In the genomic region with DNA sequence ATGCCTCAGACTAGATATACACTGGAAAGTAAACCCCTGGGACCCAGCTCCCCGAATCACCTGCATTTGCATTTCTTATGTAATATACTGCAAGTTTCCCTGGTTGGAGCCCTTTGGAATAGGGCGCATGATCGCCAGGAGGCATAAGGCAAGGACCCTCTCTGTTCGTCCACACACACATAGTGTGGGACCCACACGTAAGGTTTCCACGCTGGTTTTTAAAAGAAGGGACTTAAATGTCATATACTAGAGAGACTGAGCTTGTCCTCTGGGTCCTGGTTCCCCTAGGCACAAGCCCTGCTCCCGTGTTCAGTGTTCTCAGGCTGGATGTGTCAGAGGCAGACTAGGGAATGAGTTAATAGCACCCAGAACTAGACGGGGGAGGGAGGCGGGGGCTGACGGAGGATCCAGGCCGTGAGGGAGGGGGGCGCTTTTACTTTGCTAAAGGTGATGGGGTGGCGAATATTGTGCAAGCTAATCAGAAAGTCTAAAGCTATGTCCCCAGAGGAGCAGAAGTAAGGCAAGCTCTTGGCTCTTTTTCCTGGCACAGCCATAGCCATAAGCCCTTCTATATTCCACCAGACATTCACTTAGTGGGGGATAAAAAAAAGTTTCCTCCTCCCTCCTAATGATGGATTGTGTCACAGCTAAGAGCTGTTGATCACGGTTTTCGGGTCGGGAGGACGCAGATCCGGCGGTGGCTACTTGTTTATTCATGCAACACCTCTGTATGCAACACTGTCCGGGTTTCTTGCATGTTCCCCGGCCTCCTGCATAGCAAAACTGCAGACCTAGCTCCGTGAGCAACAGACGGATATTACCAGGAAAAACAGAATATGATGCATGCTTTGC, we compare ENCODE assay signal across 8 mouse cellular contexts. TPM values are rescaled to one million over a fixed set of nuclear protein-coding genes. Genes with fewer than 3 reads are reported as not detected.
DNase-seq lines count a peak whose midpoint lies in the region; ATAC-seq lines count a peak whose summit lies in the region.

No protein-coding gene starts in this region.

- H3K4me1 ChIP-seq in lung, embryonic 15.5 days, result 0 out of 2 replicates have a peak, but pooled peaks cover 3% of the 10 kb centered on the region
- peaks cover 41% of the 10 kb centered on the region for H3K4me1 ChIP-seq in forebrain, embryonic 10.5 days
- H3K4me1 ChIP-seq in hindbrain, embryonic 15.5 days (replicated peaks), result peaks cover 19% of the 10 kb centered on the region
- peaks cover 11% of the 10 kb centered on the region for H3K4me1 ChIP-seq in limb, embryonic 15.5 days

- no peak overlapping the region for H3K27ac ChIP-seq in lung, embryonic 15.5 days
- H3K27ac ChIP-seq in forebrain, embryonic 10.5 days, result peak overlapping the region; percentile 81
- peak overlapping the region; percentile 84 for H3K27ac ChIP-seq in hindbrain, embryonic 15.5 days (replicated peaks)
- no peak overlapping the region for H3K27ac ChIP-seq in limb, embryonic 15.5 days

- H3K9me3 ChIP-seq in lung, embryonic 15.5 days, result no peaks in the 10 kb centered on the region
- no peaks in the 10 kb centered on the region for H3K9me3 ChIP-seq in forebrain, embryonic 10.5 days
- no peaks in the 10 kb centered on the region for H3K9me3 ChIP-seq in hindbrain, embryonic 15.5 days
- H3K9me3 ChIP-seq in limb, embryonic 15.5 days, result no peaks in the 10 kb centered on the region

- H3K27me3 ChIP-seq in lung, embryonic 15.5 days, result peaks cover 38% of the 10 kb centered on the region
- H3K27me3 ChIP-seq in forebrain, embryonic 10.5 days (ENCODE audit: poor library complexity, severe bottlenecking), result peaks cover 22% of the 10 kb centered on the region
- no peaks in the 10 kb centered on the region for H3K27me3 ChIP-seq in hindbrain, embryonic 15.5 days
- peaks cover 24% of the 10 kb centered on the region for H3K27me3 ChIP-seq in limb, embryonic 15.5 days

- no peak for DNase-seq in lung, postnatal 10 days
- DNase-seq in forebrain, embryonic 10.5 days (ENCODE audit: extremely low spot score, low spot score), result peak; percentile 42
- DNase-seq in right cerebral cortex, postnatal 25 days, result peak; percentile 60
- no peak for DNase-seq in testis, postnatal 14 days (ENCODE audit: low spot score)
- no peak for DNase-seq in kidney, postnatal 25 days

- H3K9ac ChIP-seq in lung, embryonic 15.5 days, result no peak overlapping the region
- H3K9ac ChIP-seq in hindbrain, embryonic 15.5 days, result peak overlapping the region; percentile 77
- H3K9ac ChIP-seq in limb, embryonic 15.5 days, result no peak overlapping the region

- whole genome bisulfite sequencing in lung, embryonic 15.5 days, result 13% methylated on average over 23 of the region's 23 CpGs
- WGBS in forebrain, embryonic 10.5 days, result 15% methylated on average over 23 of the region's 23 CpGs
- 5% methylated on average over 23 of the region's 23 CpGs for WGBS in hindbrain, embryonic 15.5 days
- WGBS in limb, embryonic 15.5 days, result 15% methylated on average over 23 of the region's 23 CpGs

- no peaks in the 10 kb centered on the region for H3K36me3 ChIP-seq in lung, embryonic 15.5 days
- H3K36me3 ChIP-seq in forebrain, embryonic 10.5 days (replicated peaks), result no peaks in the 10 kb centered on the region
- no peaks in the 10 kb centered on the region for H3K36me3 ChIP-seq in hindbrain, embryonic 15.5 days
- no peaks in the 10 kb centered on the region for H3K36me3 ChIP-seq in limb, embryonic 15.5 days

- ATAC-seq in lung, embryonic 15.5 days (ENCODE audit: borderline replicate concordance, extremely low read depth, low FRiP score, low TSS enrichment), result no peak
- ATAC-seq in hindbrain, embryonic 15.5 days (ENCODE audit: low FRiP score, low read depth), result peak; percentile 53
- ATAC-seq in limb, embryonic 15.5 days (ENCODE audit: insufficient number of reproducible peaks, low FRiP score, low TSS enrichment, low read depth), result no peak

- H3K4me2 ChIP-seq in lung, embryonic 15.5 days, result peak overlapping the region; percentile 55
- peak overlapping the region; percentile 91 for H3K4me2 ChIP-seq in hindbrain, embryonic 15.5 days
- peak overlapping the region; percentile 53 for H3K4me2 ChIP-seq in limb, embryonic 15.5 days

- H3K4me3 ChIP-seq in lung, embryonic 15.5 days, result 0 out of 2 replicates have a peak overlapping the region, but pooled peaks have one; percentile 20
- H3K4me3 ChIP-seq in forebrain, embryonic 10.5 days, result peak overlapping the region; percentile 57
- H3K4me3 ChIP-seq in hindbrain, embryonic 15.5 days, result peak overlapping the region; percentile 58
- peak overlapping the region; percentile 28 for H3K4me3 ChIP-seq in limb, embryonic 15.5 days

RNA-seq across cellular contexts. Expression of a gene that starts 1.0 kb away (rescaled TPM):
- 0.59 and 1.9 TPM in 2 replicates for polyA plus RNA-seq in lung, embryonic 15.5 days (2015; fragmentation: Nextera tagmentation; extraction: Ambion mirVana)
- 2.5 and 2.9 TPM in 2 replicates for polyA plus RNA-seq in forebrain, embryonic 10.5 days (2016; fragmentation: Nextera tagmentation; extraction: Ambion mirVana)
- 31.9 TPM in 2 replicates for polyA plus RNA-seq in hindbrain, embryonic 15.5 days (2015; fragmentation: Nextera tagmentation; extraction: Ambion mirVana)
- polyA plus RNA-seq in limb, embryonic 15.5 days (2015; fragmentation: Nextera tagmentation; extraction: Ambion mirVana), result 0.50 and 0.62 TPM in 2 replicates

Comparison
In these comparisons a context has a peak if more than half of its experiments do, and no peak if none do; other contexts are left out.
1. H3K27ac ChIP-seq: peak in forebrain, embryonic 10.5 days (single experiment) and hindbrain, embryonic 15.5 days (single experiment); none in lung, embryonic 15.5 days (single experiment) and limb, embryonic 15.5 days (single experiment).
2. DNase-seq: peak in forebrain, embryonic 10.5 days (single experiment) and right cerebral cortex, postnatal 25 days (single experiment); none in lung, postnatal 10 days (single experiment), testis, postnatal 14 days (single experiment) and kidney, postnatal 25 days (0 of 2).
3. Peak in every context shown above with its lines, with median percentiles within 50 percentile points of each other: H3K4me2 ChIP-seq and H3K4me3 ChIP-seq.